Mouse (Mus musculus) lung, postnatal 0 days (tissue): ENCODE data around the gene Spink4.
A peak's percentile ranks its signal among the peaks of the same experiment; 100 is the strongest.

Experiments
- CTCF ChIP-seq: IDR thresholded peaks from 2 replicates; pipeline ENCODE4 v1.5.1; 2016; ENCODE audit warnings: antibody characterized with exemption, mild to moderate bottlenecking
- EP300 ChIP-seq: IDR thresholded peaks from 2 replicates; pipeline ENCODE4 v1.6.1; 2016; ENCODE audit warnings: antibody characterized with exemption, mild to moderate bottlenecking, control low read depth

- peak; percentile 46 for TF ChIP-seq CTCF
- no peak for TF ChIP-seq EP300
These were observed 27.8 kb downstream of the Spink4 start for GRCm38 (mm10) chr4:40947565-40948159.
